Mouse (Mus musculus) ZHBTc4 (cell line): ENCODE measurements around the gene Polr2i.
"Not testable (repeated sequence)": the region's sequence is repeated elsewhere in the genome, so short reads cannot be mapped to it uniquely, and the experiment has no call there.

Source experiments
- DNase-seq: peaks from one replicate; pipeline ENCODE4 v3.0.0-alpha.2; 2011; ENCODE audit warnings: low read depth, low spot score

The Polr2i gene

GRCm38 (mm10) chr7:30204380-30204779 is 27.4 kb upstream of the Polr2i start:
- peak; percentile 48 for DNase-seq

GRCm38 (mm10) chr7:30205383-30205782 is 26.4 kb upstream of the Polr2i start:
- peak; percentile 70 for DNase-seq

GRCm38 (mm10) chr7:30206364-30206763 is 25.4 kb upstream of the Polr2i start:
- not testable (repeated sequence) for DNase-seq

GRCm38 (mm10) chr7:30211025-30211424 is 20.7 kb upstream of the Polr2i start:
- DNase-seq, result peak; percentile 68

- DNase-seq, result no peak
Measured at GRCm38 (mm10) chr7:30213881-30214280, 17.9 kb upstream of the Polr2i start.

GRCm38 (mm10) chr7:30215875-30216274 is 15.9 kb upstream of the Polr2i start:
- DNase-seq, result peak; percentile 72

- DNase-seq, result peak; percentile 93
Measured at GRCm38 (mm10) chr7:30216723-30217151, 15.0 kb upstream of the Polr2i start.

GRCm38 (mm10) chr7:30217277-30217676 is 14.5 kb upstream of the Polr2i start:
- DNase-seq, result no peak

GRCm38 (mm10) chr7:30219293-30220007 is 12.3 kb upstream of the Polr2i start:
- DNase-seq, result peak; percentile 91

GRCm38 (mm10) chr7:30220008-30220356 is 11.8 kb upstream of the Polr2i start:
- no peak for DNase-seq

- no peak for DNase-seq
Measured at GRCm38 (mm10) chr7:30221433-30221832, 10.3 kb upstream of the Polr2i start.

- no peak for DNase-seq
Measured at GRCm38 (mm10) chr7:30222205-30222604, 9.5 kb upstream of the Polr2i start.

- no peak for DNase-seq
Measured at GRCm38 (mm10) chr7:30224206-30224605, 7.5 kb upstream of the Polr2i start.

- no peak for DNase-seq
Measured at GRCm38 (mm10) chr7:30231328-30231668, 450 bp upstream of the Polr2i start.

GRCm38 (mm10) chr7:30232631-30233148 is 942 bp downstream of the Polr2i start:
- peak; percentile 89 for DNase-seq

GRCm38 (mm10) chr7:30233387-30233786 is 1.6 kb downstream of the Polr2i start:
- DNase-seq, result peak; percentile 32

- no peak for DNase-seq
Measured at GRCm38 (mm10) chr7:30234276-30234858, 2.6 kb downstream of the Polr2i start.

GRCm38 (mm10) chr7:30235091-30235490 is 3.3 kb downstream of the Polr2i start:
- DNase-seq, result no peak

GRCm38 (mm10) chr7:30235625-30236024 is 3.9 kb downstream of the Polr2i start, which contains the start of gene Ovol3:
Gene Ovol3, minus strand, starts transcription at chr7:30235725.
- DNase-seq, result no peak

- not testable (repeated sequence) for DNase-seq
Measured at GRCm38 (mm10) chr7:30237374-30237773, 5.6 kb downstream of the Polr2i start.

GRCm38 (mm10) chr7:30251956-30252954 is 20.5 kb downstream of the Polr2i start:
- DNase-seq, result peak; percentile 59

GRCm38 (mm10) chr7:30265041-30265440 is 33.3 kb downstream of the Polr2i start:
- no peak for DNase-seq
